Mouse (Mus musculus): Measurements from ENCODE around the gene Catsperg2. TPM values are rescaled to one million over a fixed set of nuclear protein-coding genes. Genes with fewer than 3 reads are reported as not detected.
"Not testable (repeated sequence)": the region's sequence is repeated elsewhere in the genome, so short reads cannot be mapped to it uniquely, and the experiment has no call there.

Gene Catsperg2
- polyA plus RNA-seq, 1 experiment from 2014 or later = not detected

GRCm38 (mm10) chr7:29767058-29767686 lies 40.3 kb upstream of the Catsperg2 start:
- TF ChIP-seq CTCF (IDR thresholded peaks at IDR 0.05) = no peak
- no peak for TF ChIP-seq EP300 (IDR thresholded peaks at IDR 0.05)
- no peaks in the 10 kb centered on the region for H3K9me3 ChIP-seq (ENCODE audit: low read length)
- H3K4me3 ChIP-seq (ENCODE audit: low read depth, low read length) = peak overlapping the region; percentile 38
- peak overlapping the region; percentile 45 for H3K9ac ChIP-seq (replicated peaks; ENCODE audit: low read depth)
- H3K36me3 ChIP-seq (ENCODE audit: insufficient read depth, low read length) = no peaks in the 10 kb centered on the region
- peak overlapping the region; percentile 71 for H3K27ac ChIP-seq (ENCODE audit: low read length)
- under 1% methylated on average over 15 of the region's 15 CpGs for WGBS
- ATAC-seq (peak; percentile 65), DNase-seq (ENCODE audit: low spot score) (peak; percentile 91)
- peak overlapping the region; percentile 62 for H3K4me2 ChIP-seq (replicated peaks; ENCODE audit: low read depth, low read length)
- peaks cover 7% of the 10 kb centered on the region for H3K4me1 ChIP-seq (ENCODE audit: insufficient read depth, low read depth, low read length)
- no peaks in the 10 kb centered on the region for H3K27me3 ChIP-seq (replicated peaks; ENCODE audit: insufficient read depth, low read length)

GRCm38 (mm10) chr7:29764702-29765101 lies 37.9 kb upstream of the Catsperg2 start:
- Histone ChIP-seq H3K36me3 (ENCODE audit: insufficient read depth, low read length) (no peaks in the 10 kb centered on the region), H3K27ac (ENCODE audit: low read length) (no peak overlapping the region), H3K9me3 (ENCODE audit: low read length) (no peaks in the 10 kb centered on the region), H3K27me3 (replicated peaks; ENCODE audit: insufficient read depth, low read length) (no peaks in the 10 kb centered on the region), H3K4me3 (ENCODE audit: low read depth, low read length) (no peak overlapping the region), H3K4me1 (ENCODE audit: insufficient read depth, low read depth, low read length) (peaks cover 7% of the 10 kb centered on the region), H3K4me2 (replicated peaks; ENCODE audit: low read depth, low read length) (no peak overlapping the region), H3K9ac (replicated peaks; ENCODE audit: low read depth) (no peak overlapping the region)
- DNase-seq (ENCODE audit: low spot score) (no peak), ATAC-seq (no peak)
- TF ChIP-seq CTCF (IDR thresholded peaks at IDR 0.05) (no peak), EP300 (IDR thresholded peaks at IDR 0.05) (no peak)
- 77% methylated on average over 7 of the region's 7 CpGs for WGBS

- TF ChIP-seq CTCF (IDR thresholded peaks at IDR 0.05) (no peak), EP300 (IDR thresholded peaks at IDR 0.05) (no peak)
- 83% methylated on average over 5 of the region's 5 CpGs for WGBS
These were observed 33.6 kb upstream of the Catsperg2 start for GRCm38 (mm10) chr7:29760476-29760875.

GRCm38 (mm10) chr7:29742258-29742657 lies 15.4 kb upstream of the Catsperg2 start:
- Histone ChIP-seq H3K27me3 (replicated peaks; ENCODE audit: insufficient read depth, low read length) (no peaks in the 10 kb centered on the region), H3K36me3 (ENCODE audit: insufficient read depth, low read length) (no peaks in the 10 kb centered on the region), H3K9ac (replicated peaks; ENCODE audit: low read depth) (no peak overlapping the region), H3K4me2 (replicated peaks; ENCODE audit: low read depth, low read length) (no peak overlapping the region), H3K4me3 (ENCODE audit: low read depth, low read length) (no peak overlapping the region), H3K4me1 (ENCODE audit: insufficient read depth, low read depth, low read length) (no peaks in the 10 kb centered on the region), H3K9me3 (ENCODE audit: low read length) (no peaks in the 10 kb centered on the region), H3K27ac (ENCODE audit: low read length) (no peak overlapping the region)
- 60% methylated on average over 3 of the region's 3 CpGs for WGBS
- no peak for ATAC-seq
- TF ChIP-seq CTCF (IDR thresholded peaks at IDR 0.05) = no peak
- no peak for TF ChIP-seq EP300 (IDR thresholded peaks at IDR 0.05)
- no peak for DNase-seq (ENCODE audit: low spot score)

More at GRCm38 (mm10) chr7:29760476-29760875, 33.6 kb upstream of the Catsperg2 start:
- Histone ChIP-seq H3K4me2 (replicated peaks; ENCODE audit: low read depth, low read length) (no peak overlapping the region), H3K27me3 (replicated peaks; ENCODE audit: insufficient read depth, low read length) (no peaks in the 10 kb centered on the region), H3K4me1 (ENCODE audit: insufficient read depth, low read depth, low read length) (no peaks in the 10 kb centered on the region), H3K36me3 (ENCODE audit: insufficient read depth, low read length) (no peaks in the 10 kb centered on the region), H3K9me3 (ENCODE audit: low read length) (no peaks in the 10 kb centered on the region), H3K4me3 (ENCODE audit: low read depth, low read length) (no peak overlapping the region), H3K9ac (replicated peaks; ENCODE audit: low read depth) (no peak overlapping the region), H3K27ac (ENCODE audit: low read length) (no peak overlapping the region)
- ATAC-seq (no peak), DNase-seq (ENCODE audit: low spot score) (no peak)

- no peak for DNase-seq (ENCODE audit: low spot score)
- TF ChIP-seq CTCF (IDR thresholded peaks at IDR 0.05) (no peak), EP300 (IDR thresholded peaks at IDR 0.05) (no peak)
- H3K4me1 ChIP-seq (ENCODE audit: insufficient read depth, low read depth, low read length) = no peaks in the 10 kb centered on the region
- no peak overlapping the region for H3K27ac ChIP-seq (ENCODE audit: low read length)
- no peak overlapping the region for H3K4me2 ChIP-seq (replicated peaks; ENCODE audit: low read depth, low read length)
- ATAC-seq = no peak
- no peaks in the 10 kb centered on the region for H3K36me3 ChIP-seq (ENCODE audit: insufficient read depth, low read length)
- H3K4me3 ChIP-seq (ENCODE audit: low read depth, low read length) = no peak overlapping the region
- peaks cover 5% of the 10 kb centered on the region; the same call in 1 of the 2 replicates for H3K9me3 ChIP-seq (ENCODE audit: low read length)
- no peak overlapping the region for H3K9ac ChIP-seq (replicated peaks; ENCODE audit: low read depth)
- 97% methylated on average over 2 of the region's 2 CpGs for WGBS
- H3K27me3 ChIP-seq (replicated peaks; ENCODE audit: insufficient read depth, low read length) = no peaks in the 10 kb centered on the region
These were observed 1.2 kb upstream of the Catsperg2 start for GRCm38 (mm10) chr7:29728055-29728454.

- not testable (repeated sequence) for H3K36me3 ChIP-seq (ENCODE audit: insufficient read depth, low read length); ATAC-seq; H3K27me3 ChIP-seq (replicated peaks; ENCODE audit: insufficient read depth, low read length); H3K9ac ChIP-seq (replicated peaks; ENCODE audit: low read depth); H3K27ac ChIP-seq (ENCODE audit: low read length); H3K4me2 ChIP-seq (replicated peaks; ENCODE audit: low read depth, low read length); H3K9me3 ChIP-seq (ENCODE audit: low read length); H3K4me1 ChIP-seq (ENCODE audit: insufficient read depth, low read depth, low read length); H3K4me3 ChIP-seq (ENCODE audit: low read depth, low read length)
- DNase-seq (ENCODE audit: low spot score) = peak; percentile 4
- WGBS = 30% methylated on average over 16 of the region's 17 CpGs
These were observed 1.2 kb downstream of the Catsperg2 start for GRCm38 (mm10) chr7:29725461-29726142.

GRCm38 (mm10) chr7:29708891-29709290 lies 17.9 kb downstream of the Catsperg2 start:
- not testable (repeated sequence) for H3K27ac ChIP-seq (ENCODE audit: low read length); ATAC-seq; DNase-seq (ENCODE audit: low spot score); H3K36me3 ChIP-seq (ENCODE audit: insufficient read depth, low read length); H3K4me2 ChIP-seq (replicated peaks; ENCODE audit: low read depth, low read length); H3K27me3 ChIP-seq (replicated peaks; ENCODE audit: insufficient read depth, low read length); H3K4me1 ChIP-seq (ENCODE audit: insufficient read depth, low read depth, low read length); H3K9me3 ChIP-seq (ENCODE audit: low read length); H3K4me3 ChIP-seq (ENCODE audit: low read depth, low read length); H3K9ac ChIP-seq (replicated peaks; ENCODE audit: low read depth)
- 64% methylated on average over 2 of the region's 2 CpGs for WGBS

GRCm38 (mm10) chr7:29695231-29695630 lies 31.6 kb downstream of the Catsperg2 start:
- not testable (repeated sequence) for H3K36me3 ChIP-seq (ENCODE audit: insufficient read depth, low read length); H3K4me2 ChIP-seq (replicated peaks; ENCODE audit: low read depth, low read length); DNase-seq (ENCODE audit: low spot score); H3K9me3 ChIP-seq (ENCODE audit: low read length); H3K27me3 ChIP-seq (replicated peaks; ENCODE audit: insufficient read depth, low read length); H3K4me3 ChIP-seq (ENCODE audit: low read depth, low read length); H3K27ac ChIP-seq (ENCODE audit: low read length); H3K4me1 ChIP-seq (ENCODE audit: insufficient read depth, low read depth, low read length); H3K9ac ChIP-seq (replicated peaks; ENCODE audit: low read depth); ATAC-seq
- WGBS = 72% methylated on average over 3 of the region's 3 CpGs
